Mouse (Mus musculus): ENCODE results near the gene Tomm20.

GRCm38 (mm10) chr8:126961516-126961915, 15.9 kb upstream of the Tomm20 start:
- TF ChIP-seq CTCF (IDR thresholded peaks at IDR 0.05; ENCODE audit: insufficient read depth, low read length) (no peak), POLR2A (IDR thresholded peaks at IDR 0.05; ENCODE audit: borderline replicate concordance, extremely low read depth, low read depth, low read length) (no peak)
